In the genomic region with DNA sequence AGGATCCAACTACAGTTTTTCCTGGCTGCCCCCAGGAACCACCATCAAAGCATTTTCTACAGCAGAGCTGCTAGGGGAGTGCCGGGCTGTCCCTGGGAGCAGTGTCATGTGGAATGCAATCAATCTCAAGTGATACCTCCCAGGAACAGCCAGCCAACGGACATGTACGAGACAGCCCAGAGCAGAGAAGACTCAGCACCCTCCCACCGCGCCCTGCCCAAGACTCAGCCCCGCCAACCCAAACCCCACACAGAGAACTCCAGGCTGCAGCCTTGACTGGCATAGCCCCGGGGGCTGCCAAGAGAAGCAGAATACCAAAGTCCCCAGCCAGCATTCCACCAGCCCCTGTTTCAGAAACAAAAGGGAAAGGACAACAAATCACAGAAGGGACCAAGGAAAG, we compare ENCODE assay signal across 9 mouse cellular contexts. TPM values are rescaled to one million over a fixed set of nuclear protein-coding genes. Genes with fewer than 3 reads are reported as not detected.
DNase-seq lines count a peak whose midpoint lies in the region; ATAC-seq lines count a peak whose summit lies in the region.
"Had no signal": no experiment of that assay in that cellular context is flagged by ENCODE, and none has a peak within 500 bp of the region (broad histone marks: within the 10 kb centered on the region; RNA-seq: fewer than 3 reads in every experiment).

No protein-coding gene starts in this region.

- ATAC-seq in activated CD4-positive, CD25-positive, alpha-beta regulatory T cell, adult 4 months: no peak
- ATAC-seq in erythroid progenitor cell, adult 5-6 weeks (replicated peaks; ENCODE audit: low FRiP score, poor library complexity, severe bottlenecking): no peak

- DNase-seq in adrenal gland, adult 2 months: peak; percentile 63
- no peak for DNase-seq in adrenal gland, postnatal 4 days (ENCODE audit: low spot score in 2 of 2)
- peak; percentile 46 for DNase-seq in embryo, embryonic 11 days
- peak; percentile 17 to 18 for DNase-seq in kidney, adult 8-10 months
- peak; percentile 60 for DNase-seq in lung, postnatal 10 days
- no peak for DNase-seq in cerebellum, postnatal 10 days
- DNase-seq: retina, postnatal 1 day had no signal

RNA-seq across cellular contexts. Expression of gene Ggta1, which starts 31.0 kb away (rescaled TPM):
- 10 to 100 TPM; 11.4 to 12.1 TPM for total RNA-seq in adrenal gland, adult 2 months (2021)
- 3.3 and 4.5 TPM in 2 replicates for polyA plus RNA-seq in adrenal gland, adult 2 months (2012; rRNA removed)
- 10 to 100 TPM; 15.0 to 15.4 TPM for total RNA-seq in adrenal gland, postnatal 4 days (2021)
- 10 to 100 TPM; 19.3 to 23.3 TPM for polyA plus RNA-seq in activated CD4-positive, CD25-positive, alpha-beta regulatory T cell, adult 4 months (2017; shearing (Covaris generic))
- 12.2 and 14.4 TPM in 2 replicates for total RNA-seq in erythroid progenitor cell, adult 5-6 weeks (2015; ENCODE audit: low replicate concordance)
- total RNA-seq in erythroid progenitor cell, adult 5-6 weeks (2017; ENCODE audit: low replicate concordance): 6.2 and 6.8 TPM in 2 replicates

RNA-seq across cellular contexts. Expression of gene 4930402F06Rik, which starts 35.0 kb away (rescaled TPM):
- not detected for total RNA-seq in adrenal gland, adult 2 months (2021)
- polyA plus RNA-seq in adrenal gland, adult 2 months (2012; rRNA removed): not detected in 2 replicates
- total RNA-seq in adrenal gland, postnatal 4 days (2021): not detected
- polyA plus RNA-seq in activated CD4-positive, CD25-positive, alpha-beta regulatory T cell, adult 4 months (2017; shearing (Covaris generic)): not detected
- total RNA-seq in erythroid progenitor cell, adult 5-6 weeks (2015; ENCODE audit: low replicate concordance): not detected in 2 replicates
- total RNA-seq in erythroid progenitor cell, adult 5-6 weeks (2017; ENCODE audit: low replicate concordance): not detected in 2 replicates

Comparison
In these comparisons a context has a peak if more than half of its experiments do, and no peak if none do; other contexts are left out.
1. DNase-seq: peak in adrenal gland, adult 2 months (single experiment), embryo, embryonic 11 days (single experiment), kidney, adult 8-10 months (2 of 2) and lung, postnatal 10 days (single experiment); none in adrenal gland, postnatal 4 days (0 of 2) and cerebellum, postnatal 10 days (0 of 2).